Comparison of ENCODE assay signal across 15 mouse cellular contexts in the genomic region with DNA sequence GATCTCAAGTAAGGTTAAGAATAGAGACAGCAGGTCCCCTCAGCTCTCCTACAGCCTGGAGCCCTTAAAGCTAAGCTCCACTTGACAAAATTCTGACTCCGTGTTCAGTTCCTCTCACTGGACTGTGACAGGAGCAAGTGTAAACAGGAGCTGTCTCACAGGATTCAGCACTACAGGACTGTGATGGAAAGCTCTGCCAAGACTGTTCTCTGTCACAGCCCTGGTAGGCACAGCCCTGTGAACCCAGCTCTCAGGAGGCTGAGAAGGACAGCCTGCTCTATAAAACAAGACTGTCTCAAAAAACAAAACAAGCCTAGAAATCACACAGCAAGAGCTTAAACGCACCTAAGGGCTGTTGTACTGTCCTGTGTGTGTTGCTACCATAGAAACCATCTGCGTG.
"Had no signal": no experiment of that assay in that cellular context is flagged by ENCODE, and none has a peak within 500 bp of the region (broad histone marks: within the 10 kb centered on the region; RNA-seq: fewer than 3 reads in every experiment).

No protein-coding gene starts in this region.

- H3K4me3 ChIP-seq: left cerebral cortex, adult 2 months; limb, embryonic 15.5 days; midbrain, embryonic 10.5 days; myocyte; neural tube, embryonic 15.5 days; stomach, embryonic 15.5 days had no signal

- H3K4me2 ChIP-seq: limb, embryonic 15.5 days; neural tube, embryonic 15.5 days; stomach, embryonic 15.5 days had no signal

- H3K27me3 ChIP-seq: limb, embryonic 15.5 days; neural tube, embryonic 15.5 days; stomach, embryonic 15.5 days had no signal

- H3K9ac ChIP-seq: limb, embryonic 15.5 days; liver, embryonic 14.5 days; neural tube, embryonic 15.5 days; stomach, embryonic 15.5 days had no signal

- H3K27ac ChIP-seq: left cerebral cortex, adult 2 months; limb, embryonic 15.5 days; liver, embryonic 14.5 days; midbrain, embryonic 10.5 days; neural tube, embryonic 15.5 days; stomach, embryonic 15.5 days had no signal

- DNase-seq: kidney, adult 9 months; kidney, postnatal 25 days; lung, adult 2 months; lung, postnatal 10 days; lung, postnatal 4 days; midbrain, embryonic 14.5 days; thymus, adult 2 months; thymus, postnatal 25 days had no signal

- H3K9me3 ChIP-seq: limb, embryonic 15.5 days; midbrain, embryonic 10.5 days; neural tube, embryonic 15.5 days; stomach, embryonic 15.5 days had no signal

- H3K4me1 ChIP-seq: neural tube, embryonic 15.5 days; stomach, embryonic 15.5 days had no signal
